8 mouse cellular contexts compared by ENCODE assay signal in the genomic region with DNA sequence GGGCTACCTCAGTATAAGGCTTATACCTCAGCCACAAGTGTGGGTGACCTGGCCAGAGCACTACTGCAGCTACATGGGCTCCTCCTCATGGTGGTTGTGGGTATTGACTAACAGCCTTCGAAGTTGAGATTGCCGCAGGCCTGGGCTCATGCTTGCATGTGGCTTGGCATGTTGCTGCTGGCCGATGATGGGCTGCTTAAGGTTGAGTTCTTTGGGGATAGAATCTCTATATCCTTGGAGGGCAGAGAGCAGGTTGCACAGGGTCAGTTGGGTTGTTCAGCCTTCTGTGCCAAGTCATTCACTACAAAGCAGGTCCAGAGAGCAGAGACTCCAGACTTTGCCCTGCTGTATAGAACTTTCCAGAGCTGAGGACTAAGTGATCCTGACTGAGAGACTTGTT. TPM values are rescaled to one million over a fixed set of nuclear protein-coding genes. Genes with fewer than 3 reads are reported as not detected.
DNase-seq lines count a peak whose midpoint lies in the region; ATAC-seq lines count a peak whose summit lies in the region.

No protein-coding gene starts in this region.

- H3K36me3 ChIP-seq in liver, embryonic 16.5 days (ENCODE audit: control insufficient read depth, insufficient read depth) = 0 out of 2 replicates have a peak, but pooled peaks cover 2% of the 10 kb centered on the region

- H3K4me2 ChIP-seq in liver, embryonic 16.5 days (ENCODE audit: low read depth, low read length) = no peak overlapping the region

- peak; percentile 38 for DNase-seq in embryo, embryonic 11 days
- DNase-seq in embryo, embryonic 9.5 days (ENCODE audit: extremely low spot score) = no peak
- peak; percentile 66 for DNase-seq in 416B (ENCODE audit: low read depth)
- peak; percentile 33 for DNase-seq in brain, adult 2 months (ENCODE audit: low read depth, low spot score)
- no peak for DNase-seq in yolk sac, embryonic 10.5 days (ENCODE audit: low spot score)
- no peak for DNase-seq in cerebellum, adult 9-11 months
- DNase-seq in urinary bladder, postnatal 25 days (ENCODE audit: low spot score) = no peak

- ATAC-seq in liver, embryonic 16.5 days (ENCODE audit: low read depth) = peak; percentile 53; the same call in 1 of the 2 replicates

- no peak overlapping the region for H3K9ac ChIP-seq in liver, embryonic 16.5 days (ENCODE audit: low read depth, low read length)

- H3K27me3 ChIP-seq in liver, embryonic 16.5 days (ENCODE audit: control insufficient read depth, insufficient read depth, low read depth, low read length) = no peaks in the 10 kb centered on the region

- no peaks in the 10 kb centered on the region for H3K4me1 ChIP-seq in liver, embryonic 16.5 days (ENCODE audit: control insufficient read depth, low read depth, low read length)

- no peak overlapping the region for H3K27ac ChIP-seq in liver, embryonic 16.5 days (ENCODE audit: low read length)

- no peak overlapping the region for H3K4me3 ChIP-seq in liver, embryonic 16.5 days (ENCODE audit: low read depth, low read length)

- no peaks in the 10 kb centered on the region for H3K9me3 ChIP-seq in liver, embryonic 16.5 days (replicated peaks; ENCODE audit: control insufficient read depth, low read length)

- 71% methylated on average over 3 of the region's 3 CpGs for WGBS in liver, embryonic 16.5 days (ENCODE audit: insufficient replicate concordance)

RNA-seq across cellular contexts. Expression of gene Aspscr1, which starts 7.1 kb away (rescaled TPM):
- polyA plus RNA-seq in liver, embryonic 16.5 days (2015; fragmentation: Nextera tagmentation; extraction: Ambion mirVana) = 44.6 and 44.7 TPM in 2 replicates

RNA-seq across cellular contexts. Expression of gene Notum, which starts 18.9 kb away (rescaled TPM):
- 0.15 and 0.20 TPM in 2 replicates for polyA plus RNA-seq in liver, embryonic 16.5 days (2015; fragmentation: Nextera tagmentation; extraction: Ambion mirVana)

RNA-seq across cellular contexts. Expression of gene Myadml2, which starts 32.0 kb away (rescaled TPM):
- polyA plus RNA-seq in liver, embryonic 16.5 days (2015; fragmentation: Nextera tagmentation; extraction: Ambion mirVana) = 0.58 and 0.61 TPM in 2 replicates

RNA-seq across cellular contexts. Expression of gene Cenpx, which starts 33.6 kb away (rescaled TPM):
- 78.1 and 87.1 TPM in 2 replicates for polyA plus RNA-seq in liver, embryonic 16.5 days (2015; fragmentation: Nextera tagmentation; extraction: Ambion mirVana)

RNA-seq across cellular contexts. Expression of gene Lrrc45, which starts 33.8 kb away (rescaled TPM):
- 9.0 and 9.7 TPM in 2 replicates for polyA plus RNA-seq in liver, embryonic 16.5 days (2015; fragmentation: Nextera tagmentation; extraction: Ambion mirVana)

Comparison
In these comparisons a context has a peak if more than half of its experiments do, and no peak if none do; other contexts are left out.
1. DNase-seq: peak in embryo, embryonic 11 days (single experiment), 416B (single experiment) and brain, adult 2 months (single experiment); none in embryo, embryonic 9.5 days (single experiment), yolk sac, embryonic 10.5 days (single experiment), cerebellum, adult 9-11 months (single experiment) and urinary bladder, postnatal 25 days (single experiment).